Mouse (Mus musculus): ENCODE measurements around the gene Plvap.
A peak's percentile ranks its signal among the peaks of the same experiment; 100 is the strongest.

Gene Plvap

DNA sequence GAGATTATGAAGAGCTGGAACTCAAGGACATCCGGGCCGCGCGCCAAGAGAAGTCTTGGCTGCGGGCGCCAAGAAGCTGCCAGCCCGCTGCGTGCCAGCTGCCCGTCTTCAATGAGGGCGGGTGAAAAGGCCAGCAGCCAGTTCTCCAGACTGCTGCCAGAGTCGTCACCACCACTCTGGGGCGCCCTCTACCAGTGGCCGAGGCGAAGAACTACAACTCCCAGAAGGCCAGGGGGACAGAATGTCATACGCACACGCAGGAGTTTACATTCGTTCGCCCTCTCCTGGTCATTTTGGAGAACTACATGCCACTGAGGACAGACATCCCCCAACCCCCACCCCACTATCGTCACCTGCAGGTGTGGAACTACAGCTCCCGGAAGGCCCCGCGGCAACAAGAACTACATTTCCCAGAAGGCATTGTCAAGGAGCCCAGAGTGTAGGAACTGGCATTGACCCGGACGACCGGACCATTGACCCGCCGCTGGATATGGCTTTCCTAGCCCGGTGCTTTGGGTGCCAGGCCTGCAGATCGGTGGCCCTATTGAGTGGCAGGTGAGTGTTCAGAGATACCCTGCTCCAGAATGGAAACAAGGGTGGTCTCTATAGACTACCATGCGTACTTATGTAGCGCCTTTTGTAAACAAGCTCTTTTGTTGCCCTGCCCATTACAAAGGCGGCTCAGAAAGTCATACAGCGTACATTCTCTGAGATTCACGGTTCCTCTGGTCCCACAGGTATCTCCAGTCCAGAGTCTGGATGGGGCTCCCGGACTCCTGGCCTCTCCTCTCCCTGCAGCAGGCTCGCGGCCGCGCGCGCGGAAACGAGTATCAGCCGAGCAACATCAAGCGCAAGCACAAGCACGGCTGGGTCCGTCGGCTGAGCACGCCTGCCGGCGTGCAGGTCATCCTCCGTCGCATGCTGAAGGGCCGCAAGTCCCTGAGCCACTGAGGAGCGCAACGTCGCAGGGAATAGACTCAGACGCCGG lies 46.7 kb downstream of the Plvap start, which contains the start of gene Mrpl34:
Gene Mrpl34, plus strand, starts transcription at position 447 of the 988 bp plus-strand sequence.
- peak; percentile 99 for DNase-seq

DNA sequence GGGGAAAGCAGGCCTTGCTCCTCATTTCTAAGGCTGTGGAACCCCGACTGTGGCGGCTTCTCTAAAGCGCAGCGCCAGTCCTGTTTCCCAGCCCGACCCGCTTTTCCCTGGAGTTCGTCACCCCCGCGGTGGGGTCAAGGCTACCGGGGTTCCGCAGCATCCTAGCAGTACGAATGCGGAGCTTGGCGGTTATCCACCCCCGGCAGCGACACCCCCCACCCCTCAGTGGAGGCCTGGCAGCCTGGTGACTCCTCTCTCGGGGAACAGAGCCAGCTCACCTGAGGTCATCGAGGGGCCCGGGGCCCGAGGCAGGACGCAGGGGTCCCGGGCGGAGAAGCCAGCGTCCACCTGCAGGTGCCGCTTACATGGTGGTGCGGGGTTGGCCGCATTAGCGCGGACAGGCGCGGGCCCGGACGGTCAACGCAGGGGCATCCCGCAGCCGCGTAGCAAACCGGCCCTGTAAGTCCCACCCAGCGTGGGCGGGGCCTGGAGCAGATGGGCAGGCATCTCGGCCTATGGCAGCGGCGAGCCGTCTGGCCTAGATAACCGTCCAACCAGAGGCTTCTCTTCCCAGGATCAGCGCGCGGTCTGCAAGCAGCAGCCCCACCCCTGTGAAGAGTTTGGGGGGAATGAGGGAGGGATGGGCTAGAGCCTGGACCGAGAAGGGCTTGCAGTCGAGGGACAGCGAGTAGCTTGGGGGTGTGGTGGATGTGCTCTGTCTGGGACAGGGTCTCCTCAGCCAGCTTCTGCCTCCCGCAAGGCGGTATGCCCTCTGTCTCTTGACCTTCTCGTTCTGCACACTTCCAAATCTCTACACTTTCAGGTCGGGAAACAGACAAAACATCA lies 48.1 kb downstream of the Plvap start, which contains the start of gene Abhd8:
Gene Abhd8, minus strand, starts transcription at position 468 of the 846 bp plus-strand sequence.
- DNase-seq: peak; percentile 97 to 99

DNA sequence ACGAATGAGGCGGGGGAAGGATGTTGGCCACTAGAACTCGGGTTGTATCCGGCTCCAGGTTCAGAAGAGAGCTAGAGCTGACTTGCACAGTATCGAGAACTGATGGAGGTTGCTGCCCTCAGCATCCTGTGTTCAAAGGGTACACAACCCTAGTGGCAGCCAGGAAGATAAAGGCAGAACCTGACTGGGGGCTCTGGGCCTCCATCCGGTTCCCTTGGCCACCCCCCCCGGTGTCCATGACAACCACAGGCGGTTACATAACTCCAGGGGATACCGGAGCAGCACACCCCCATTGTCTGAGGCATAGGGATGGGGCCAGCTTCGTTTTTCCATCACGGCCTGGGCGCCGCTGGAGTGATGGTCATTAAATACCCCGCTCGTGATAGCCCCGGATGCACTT lies 48.8 kb downstream of the Plvap start:
- peak; percentile 81 to 90 for DNase-seq

DNA sequence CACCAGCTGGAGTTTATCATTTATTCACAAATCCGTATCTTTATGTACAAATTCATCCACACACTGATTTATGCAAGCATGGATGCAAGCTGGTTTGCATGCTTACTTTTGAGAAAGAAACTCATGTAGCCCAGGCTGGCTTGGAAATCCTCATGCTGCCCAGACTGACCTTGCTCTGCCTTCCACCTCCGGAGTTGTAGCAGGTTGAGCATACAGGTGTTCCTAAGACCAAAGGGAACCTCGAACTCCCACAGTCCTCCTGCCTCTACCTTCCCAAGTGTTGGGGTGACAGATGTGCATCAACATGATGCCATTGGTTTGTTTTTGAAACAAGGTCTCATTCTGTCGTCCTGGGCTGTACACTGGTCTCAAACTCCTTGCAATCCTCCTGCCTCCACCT lies 49.4 kb downstream of the Plvap start:
- no peak for DNase-seq

DNA sequence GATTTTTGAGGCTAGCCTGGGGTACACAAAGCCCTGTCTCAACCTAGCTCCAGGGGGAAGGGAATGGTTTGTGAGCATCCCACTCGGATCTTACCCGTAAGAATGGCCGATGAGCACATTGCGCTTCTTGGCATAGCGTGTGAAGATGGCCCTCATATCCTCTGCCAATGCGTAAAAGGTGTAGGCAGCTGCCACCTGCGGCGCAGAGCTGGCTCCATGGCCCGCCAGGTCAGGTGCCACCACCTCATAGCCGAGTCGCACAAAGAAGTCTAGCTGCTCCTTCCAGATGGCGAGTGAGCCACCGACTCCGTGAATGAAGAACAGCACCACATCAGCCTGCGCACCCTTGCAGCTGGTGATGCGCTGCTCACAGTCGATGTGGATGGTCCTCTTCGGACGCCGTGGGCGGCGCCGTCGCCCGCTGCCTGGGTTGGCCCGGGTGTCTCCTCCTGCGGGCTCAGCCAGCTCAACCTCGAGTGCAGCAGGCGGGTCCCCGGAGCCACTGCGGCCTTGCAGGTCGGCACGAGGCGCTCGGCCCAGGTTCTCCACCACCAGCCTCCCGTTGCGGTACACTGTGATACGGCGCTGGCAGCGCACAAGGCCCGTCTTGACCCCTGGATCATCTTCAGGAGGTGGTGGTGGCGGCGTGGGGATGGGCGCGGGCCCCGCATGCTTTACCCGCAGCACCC lies 50.3 kb downstream of the Plvap start:
- DNase-seq: peak in 1 of 2 experiments; percentile 46

DNA sequence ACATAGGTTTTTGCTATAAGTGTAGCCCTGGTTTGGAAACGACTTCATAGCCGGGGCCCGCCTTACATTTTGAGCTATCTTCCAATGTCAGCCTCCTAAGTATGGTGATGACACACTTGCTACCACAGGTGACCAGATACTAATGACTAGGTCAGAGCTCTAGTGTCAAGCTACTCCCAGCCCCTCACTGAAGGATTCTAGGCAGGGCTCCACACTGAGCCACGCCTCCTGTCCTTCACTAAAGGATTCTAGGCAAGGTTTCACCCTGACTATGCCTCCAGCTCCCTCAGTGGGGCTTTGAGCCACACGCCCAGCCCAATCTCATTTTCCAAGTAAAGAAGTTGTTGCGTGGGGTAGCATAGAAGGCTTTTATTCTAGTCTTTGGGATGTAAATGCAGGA lies 50.8 kb downstream of the Plvap start:
- DNase-seq: no peak

DNA sequence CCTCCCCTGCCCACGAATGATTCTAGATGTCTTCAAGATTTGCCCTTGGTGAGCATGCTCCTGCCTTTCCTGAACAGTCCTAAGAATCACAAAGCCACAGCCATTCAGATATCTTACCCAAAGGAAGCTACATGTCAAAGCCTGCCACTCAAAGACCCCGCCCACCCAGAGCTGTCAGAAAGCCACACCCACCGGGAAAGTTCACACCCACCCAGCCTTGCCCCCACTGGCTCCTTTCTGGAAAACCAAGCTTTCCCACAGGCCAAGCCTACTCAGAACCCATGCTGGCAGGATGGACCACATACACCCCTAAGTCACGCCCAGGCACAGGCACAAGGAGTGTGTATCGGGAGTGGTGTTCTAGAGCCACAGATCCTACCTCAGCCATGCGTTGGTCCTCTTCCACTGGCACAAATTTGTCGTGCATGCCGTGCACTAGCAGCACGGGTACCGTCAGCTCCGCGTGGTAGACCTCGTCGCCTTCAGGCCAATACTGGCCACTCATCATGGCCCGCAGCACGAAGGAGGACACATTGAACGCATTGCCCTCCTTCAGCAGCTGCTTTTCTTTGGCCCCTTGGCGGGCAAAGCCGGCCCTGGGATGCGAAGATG lies 53.8 kb downstream of the Plvap start:
- DNase-seq: no peak

DNA sequence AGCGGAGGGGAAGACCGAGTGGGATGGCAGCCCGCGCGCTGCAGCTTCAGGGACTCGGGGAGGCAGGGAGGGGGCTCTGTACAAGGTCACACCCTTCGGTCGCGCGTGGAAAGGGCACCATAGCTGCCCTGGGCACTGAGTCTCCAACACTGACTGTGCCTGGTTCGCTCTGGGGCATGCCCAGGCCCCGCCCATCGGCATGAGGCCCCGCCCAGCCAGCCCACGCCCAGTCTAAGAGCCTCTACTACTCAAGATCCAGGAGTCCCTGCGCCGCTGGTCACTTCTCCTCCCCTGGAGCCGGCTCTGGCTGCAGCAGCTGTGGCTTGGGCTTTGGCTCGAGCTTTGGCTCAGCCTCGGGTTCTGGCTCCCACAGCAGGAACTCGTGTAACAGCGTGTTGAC lies 54.6 kb downstream of the Plvap start:
- DNase-seq: no peak

DNA sequence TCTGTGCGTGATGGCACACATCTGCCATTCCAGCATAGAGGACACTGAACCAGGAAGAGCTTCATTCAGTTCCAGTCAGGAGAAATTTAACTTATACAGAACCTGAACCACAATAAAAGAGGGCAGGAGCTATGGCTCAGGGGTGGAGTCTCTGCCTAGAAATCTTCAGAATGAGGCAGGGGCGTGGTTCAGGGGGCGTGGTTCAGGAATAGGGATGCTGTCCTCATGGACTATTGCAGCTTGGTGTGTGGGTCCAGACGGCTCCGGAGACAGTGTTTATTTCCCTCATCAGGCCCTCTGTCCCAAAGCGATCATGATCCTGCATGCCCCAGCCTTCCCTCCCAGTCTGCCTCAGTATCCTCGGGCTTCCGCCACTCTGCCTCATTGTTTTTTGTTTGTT lies 56.9 kb downstream of the Plvap start:
- no peak for DNase-seq

DNA sequence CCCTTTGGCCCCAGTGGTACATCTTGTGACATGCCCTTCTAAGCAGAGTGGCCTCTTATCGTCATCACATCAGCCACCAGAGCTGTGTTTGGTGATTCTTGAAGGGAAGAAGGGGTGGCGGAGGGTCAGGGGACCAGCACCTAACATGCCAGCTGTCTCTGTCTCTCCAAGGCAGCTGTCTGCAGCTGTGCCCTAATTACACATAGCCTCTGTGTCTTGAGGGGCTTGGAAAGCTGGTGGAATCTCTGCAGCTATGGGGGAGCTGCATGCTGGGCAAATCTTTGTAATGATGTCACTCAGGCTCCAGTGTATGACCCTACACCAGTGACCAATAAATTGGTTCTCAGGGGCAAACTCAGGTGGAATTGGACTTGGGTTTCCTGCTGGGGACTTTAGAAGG lies 58.9 kb downstream of the Plvap start:
- DNase-seq: no peak

DNA sequence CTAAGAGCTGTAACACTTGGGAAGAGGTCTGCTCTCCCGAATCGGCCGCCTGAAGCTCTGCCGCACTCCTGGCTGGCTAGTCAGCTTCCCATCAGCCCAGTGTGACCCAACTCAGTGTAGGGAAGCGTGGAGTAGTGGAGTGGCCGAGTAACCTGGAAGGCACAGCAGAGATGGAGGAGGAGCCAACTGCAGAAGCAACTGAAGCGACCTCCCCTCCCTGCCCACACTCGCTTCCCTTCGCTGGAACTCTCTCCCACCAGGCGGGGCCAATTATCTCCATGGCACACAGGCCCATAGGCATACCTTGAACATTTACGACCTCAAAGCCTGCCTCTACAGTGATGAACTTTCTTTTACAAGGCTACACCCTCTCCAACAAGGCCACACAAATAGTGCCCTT lies 59.8 kb downstream of the Plvap start:
- no peak for DNase-seq

DNA sequence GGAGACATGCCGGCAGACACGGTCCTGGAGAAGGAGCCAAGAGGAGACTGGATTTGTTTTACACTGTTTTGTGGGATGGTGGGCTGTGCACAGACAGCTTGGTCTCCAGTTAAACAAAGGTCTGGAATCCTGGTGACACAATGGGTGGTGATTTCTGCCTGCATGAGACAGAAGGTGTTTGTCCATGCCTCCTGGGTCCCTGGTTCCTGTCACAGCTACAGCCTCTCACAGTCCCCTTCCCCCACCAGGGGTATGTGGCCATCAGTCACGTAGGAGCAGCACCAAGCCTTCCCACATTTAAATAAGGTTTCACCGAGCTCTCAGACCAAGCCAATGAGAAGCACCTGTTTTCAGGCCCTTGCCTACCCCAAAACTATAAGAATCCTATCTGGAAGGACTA lies 60.2 kb downstream of the Plvap start:
- DNase-seq: no peak

Data from thymus, postnatal 36 days (tissue).